Mouse (Mus musculus): Measurements from ENCODE around the gene Crybb2. TPM values are rescaled to one million over a fixed set of nuclear protein-coding genes. Genes with fewer than 3 reads are reported as not detected.

Crybb2 gene
- total RNA-seq, 1 experiment from 2014 or later: not detected

DNA sequence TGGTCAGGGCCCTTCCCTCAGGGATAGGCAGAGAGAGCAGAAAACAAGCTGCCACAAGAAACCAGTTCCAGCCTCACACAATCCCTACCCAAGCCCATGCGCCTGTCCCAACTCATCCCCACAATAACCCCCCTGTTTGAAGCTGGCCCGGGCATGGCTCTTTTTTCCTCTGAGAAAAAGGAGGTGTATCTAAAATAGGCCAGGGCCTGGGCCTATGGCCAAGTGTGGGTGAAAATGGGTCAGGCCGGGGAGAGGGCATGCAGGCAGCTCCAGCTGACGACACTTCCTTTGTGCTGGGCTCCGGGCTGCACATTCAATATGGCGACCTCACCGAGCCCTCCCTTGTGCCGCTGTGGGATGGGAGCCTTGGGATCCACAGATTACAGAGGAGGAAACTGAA lies 26.4 kb downstream of the Crybb2 start:
- ATAC-seq (replicated peaks; ENCODE audit: insufficient number of reproducible peaks, low FRiP score, low TSS enrichment, poor library complexity, severe bottlenecking): no peak

DNA sequence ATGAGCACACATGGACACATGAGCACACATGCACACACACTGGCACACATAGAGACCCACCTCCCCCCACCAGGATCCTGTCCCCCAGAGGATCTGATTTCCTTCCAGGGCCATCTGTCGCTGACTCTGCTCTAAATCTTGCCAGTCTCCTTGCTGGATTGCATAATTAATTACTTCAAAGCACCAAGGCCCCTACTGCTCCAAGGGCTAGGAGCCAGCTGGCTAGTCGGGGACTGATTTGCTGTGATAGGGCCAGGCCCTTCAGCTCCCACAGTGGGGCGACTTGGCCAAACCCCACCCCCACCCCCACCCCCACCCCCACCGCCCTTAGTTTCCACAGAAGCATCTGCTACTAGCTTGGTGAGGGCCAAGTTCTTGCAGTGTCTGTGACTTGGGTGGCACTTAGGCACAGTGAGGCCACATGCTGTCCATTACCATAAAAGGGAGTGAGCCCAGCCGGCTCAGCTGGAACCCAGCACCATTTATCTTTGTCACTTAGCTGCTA lies 28.3 kb downstream of the Crybb2 start:
- ATAC-seq (replicated peaks; ENCODE audit: insufficient number of reproducible peaks, low FRiP score, low TSS enrichment, poor library complexity, severe bottlenecking): no peak

DNA sequence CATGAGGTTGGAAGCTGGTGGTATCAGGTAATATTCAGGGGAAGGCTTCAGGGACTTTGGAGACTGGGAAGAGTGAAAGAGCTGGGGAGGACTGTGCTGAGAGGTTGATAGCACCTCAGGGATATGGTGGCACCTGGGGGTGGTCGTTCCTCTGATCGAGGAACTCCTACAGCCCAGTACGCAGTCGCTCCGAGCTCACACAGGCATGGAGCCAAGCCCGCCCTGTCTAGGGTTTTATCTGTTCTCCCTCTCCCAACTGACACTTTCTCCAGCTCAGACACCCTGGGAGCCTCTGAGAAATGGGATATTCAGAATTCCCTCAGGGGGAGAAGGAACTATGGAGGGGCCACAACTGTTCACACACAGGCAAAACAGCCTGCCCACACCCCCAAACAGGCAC lies 29.1 kb downstream of the Crybb2 start:
- ATAC-seq (replicated peaks; ENCODE audit: insufficient number of reproducible peaks, low FRiP score, low TSS enrichment, poor library complexity, severe bottlenecking): no peak

DNA sequence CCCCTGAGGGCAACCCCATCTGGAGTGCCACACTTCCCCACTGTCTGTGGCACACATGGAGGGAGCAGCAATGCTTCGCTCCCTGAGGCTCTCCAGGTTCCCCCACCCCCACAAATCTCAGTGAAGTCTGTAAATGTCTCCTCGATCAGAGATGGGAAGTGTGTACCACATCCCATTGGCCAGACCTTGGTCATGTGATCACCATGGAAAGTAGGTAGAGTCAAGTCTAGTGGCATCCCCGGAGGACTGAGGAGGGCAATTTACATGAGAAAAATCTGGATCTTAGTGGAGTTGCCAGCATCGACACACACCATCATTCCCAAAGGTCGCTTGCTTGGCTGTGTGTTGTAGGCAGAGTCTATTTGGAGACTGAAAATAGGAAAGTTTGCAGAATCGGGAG lies 31.3 kb downstream of the Crybb2 start:
- ATAC-seq (replicated peaks; ENCODE audit: insufficient number of reproducible peaks, low FRiP score, low TSS enrichment, poor library complexity, severe bottlenecking): no peak

DNA sequence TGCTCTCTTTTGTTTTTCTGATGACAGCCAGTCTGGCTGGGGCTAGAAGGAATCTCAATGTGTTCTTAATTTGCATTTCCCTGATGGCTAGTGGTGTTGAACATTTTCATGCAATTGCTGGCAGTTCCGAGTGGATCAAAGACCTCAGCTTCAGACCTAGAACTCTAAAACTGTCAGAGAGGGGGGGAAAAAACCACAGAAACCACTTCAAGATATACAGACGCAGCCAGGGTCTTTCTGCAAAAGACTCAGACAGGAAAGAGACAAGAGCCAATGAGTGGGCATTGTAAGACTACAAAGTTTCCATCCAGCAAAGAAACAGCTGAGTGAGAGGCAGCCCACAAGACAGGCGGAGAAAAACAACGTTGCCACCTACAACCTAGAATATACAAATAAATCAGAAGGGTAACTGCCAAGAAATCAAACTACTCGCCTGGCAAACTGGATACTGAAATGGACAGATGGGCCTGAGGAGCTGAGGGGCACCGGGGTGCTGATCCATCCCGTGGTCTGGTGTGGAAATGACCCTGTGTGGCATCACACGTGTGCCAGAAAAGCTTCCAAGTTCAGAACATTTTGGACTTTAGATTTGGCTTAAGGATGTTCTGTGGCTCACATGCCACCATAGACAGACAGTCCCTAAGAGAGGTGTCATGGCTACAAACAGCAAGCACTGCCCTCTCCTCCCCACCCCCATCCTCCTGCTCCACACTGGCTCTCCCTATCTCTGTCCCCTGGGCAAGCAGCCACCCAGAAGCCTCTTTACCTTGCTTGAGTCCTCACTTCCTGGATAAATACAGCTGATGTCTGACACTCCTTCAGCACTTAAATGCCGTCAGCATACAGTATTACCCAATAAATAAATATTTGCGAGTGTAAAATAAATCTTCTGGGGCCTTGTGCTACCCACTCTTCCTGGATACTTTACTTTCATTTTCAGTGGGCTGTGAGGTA lies 34.5 kb downstream of the Crybb2 start:
- ATAC-seq (replicated peaks; ENCODE audit: insufficient number of reproducible peaks, low FRiP score, low TSS enrichment, poor library complexity, severe bottlenecking): no peak; the same call in 1 of the 2 replicates

DNA sequence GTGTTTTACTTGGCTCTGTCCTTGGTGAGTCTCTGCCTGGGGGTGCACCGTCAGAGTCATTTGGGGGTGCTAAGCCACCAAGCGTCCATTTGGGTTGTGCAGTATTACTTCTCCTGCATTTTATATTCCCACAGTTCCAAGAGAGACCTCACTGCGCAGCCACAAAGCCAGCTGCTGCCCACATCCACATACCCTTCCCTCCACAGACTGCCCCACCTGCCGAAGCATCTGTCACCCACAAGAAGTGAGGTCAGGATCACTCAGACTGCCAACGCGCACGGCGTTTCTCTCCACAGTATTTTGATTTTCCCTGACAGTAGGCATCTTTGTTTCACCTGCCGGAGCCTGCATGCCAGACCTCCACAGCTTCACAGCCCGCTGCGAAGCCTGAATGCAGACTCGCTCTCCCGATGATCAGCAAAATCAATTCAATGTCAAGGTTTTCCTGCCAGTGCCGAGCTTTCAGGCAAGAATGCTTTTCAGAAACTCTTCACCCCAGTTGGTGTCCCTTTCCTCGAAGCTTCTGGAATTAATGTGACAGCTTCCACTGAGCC lies 38.6 kb downstream of the Crybb2 start:
- ATAC-seq (replicated peaks; ENCODE audit: insufficient number of reproducible peaks, low FRiP score, low TSS enrichment, poor library complexity, severe bottlenecking): no peak

DNA sequence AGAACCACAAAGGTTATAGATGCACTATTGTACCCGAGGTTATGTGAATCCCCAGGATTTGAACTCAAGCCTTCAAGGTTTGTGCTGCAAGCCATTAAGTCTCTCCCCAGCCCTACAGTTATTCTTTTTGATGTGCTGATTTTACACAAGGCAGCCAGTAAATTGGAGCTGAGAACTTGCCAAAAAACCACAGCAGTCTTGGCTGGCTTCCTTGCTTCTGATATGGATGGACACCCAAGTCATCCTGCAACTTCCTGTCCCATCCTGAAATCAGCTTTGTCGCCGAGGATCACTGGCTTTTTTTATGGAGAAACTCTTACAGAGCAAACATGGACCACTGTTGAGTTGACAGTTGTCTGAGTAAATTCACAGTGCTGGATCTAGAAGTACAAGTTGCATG lies 39.8 kb downstream of the Crybb2 start:
- no peak for ATAC-seq (replicated peaks; ENCODE audit: insufficient number of reproducible peaks, low FRiP score, low TSS enrichment, poor library complexity, severe bottlenecking)

DNA sequence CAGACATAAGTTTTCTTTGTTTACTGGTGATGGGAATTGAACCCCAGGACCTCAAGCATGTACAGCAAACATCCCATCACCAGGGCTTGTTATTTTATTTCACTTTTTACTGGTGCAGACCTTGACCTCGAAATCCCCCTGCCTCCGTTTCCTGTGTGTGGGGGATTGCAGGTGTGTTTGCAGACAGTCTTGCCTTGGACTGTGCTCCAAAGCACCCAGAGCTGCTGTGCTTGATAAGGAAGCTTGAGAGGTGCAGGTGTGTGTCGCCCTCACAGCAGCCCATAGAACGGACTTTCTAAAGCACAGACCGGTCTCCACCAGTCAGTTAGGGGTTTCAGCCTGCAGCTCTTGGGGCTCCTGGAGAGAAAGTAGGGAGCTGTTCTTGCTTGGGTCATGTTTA lies 43.2 kb downstream of the Crybb2 start:
- no peak for ATAC-seq (replicated peaks; ENCODE audit: insufficient number of reproducible peaks, low FRiP score, low TSS enrichment, poor library complexity, severe bottlenecking)

DNA sequence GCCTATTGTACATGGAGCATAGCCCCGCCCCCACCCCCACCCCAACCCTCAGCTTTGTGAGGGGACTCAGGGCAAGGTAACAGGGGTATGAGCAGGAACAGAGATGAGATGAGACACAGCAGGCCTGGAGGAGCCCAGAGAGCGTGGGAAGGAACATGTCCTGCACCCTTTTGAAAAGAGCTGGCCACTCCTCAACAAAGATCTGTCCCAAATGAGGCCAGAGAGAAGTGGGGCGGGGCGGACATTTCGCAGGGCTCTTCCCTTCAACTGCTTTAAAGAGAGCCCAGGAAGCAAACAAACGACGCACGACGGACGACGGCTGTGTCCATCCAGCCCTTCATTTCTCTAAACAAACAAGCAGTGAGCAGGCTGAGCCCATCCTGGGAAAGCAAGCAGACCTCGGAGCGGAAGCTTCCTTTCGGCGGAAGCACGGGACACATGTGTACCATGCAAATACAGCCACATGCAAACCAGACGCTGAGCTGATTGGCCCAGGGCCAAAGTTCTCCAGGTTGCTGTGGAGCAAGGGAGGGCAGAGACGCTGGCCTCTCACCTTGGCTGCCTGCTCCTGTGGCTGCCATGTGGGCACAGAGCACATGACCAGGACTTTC lies 45.7 kb downstream of the Crybb2 start:
- peak; percentile 34; the same call in 1 of the 2 replicates for ATAC-seq (replicated peaks; ENCODE audit: insufficient number of reproducible peaks, low FRiP score, low TSS enrichment, poor library complexity, severe bottlenecking)

DNA sequence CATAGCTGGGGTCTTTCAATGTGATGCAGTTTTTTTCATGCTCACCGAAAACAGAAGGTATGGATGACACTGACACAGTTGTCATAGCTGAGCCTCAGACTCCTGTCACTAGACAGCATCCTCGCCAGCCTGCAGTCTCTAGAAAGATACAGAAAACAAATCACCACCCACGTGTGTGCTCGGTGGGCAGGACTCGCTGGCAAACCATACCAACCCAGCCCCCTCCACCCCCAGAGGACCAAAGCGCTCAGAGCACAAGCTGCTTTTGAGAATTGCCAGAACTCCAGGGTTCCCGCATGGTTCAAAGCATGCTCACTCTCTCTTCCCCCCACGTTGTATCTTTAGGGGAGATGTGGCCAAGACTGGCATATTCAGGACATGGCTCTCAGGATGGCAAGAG lies 51.7 kb downstream of the Crybb2 start:
- no peak for ATAC-seq (replicated peaks; ENCODE audit: insufficient number of reproducible peaks, low FRiP score, low TSS enrichment, poor library complexity, severe bottlenecking)

DNA sequence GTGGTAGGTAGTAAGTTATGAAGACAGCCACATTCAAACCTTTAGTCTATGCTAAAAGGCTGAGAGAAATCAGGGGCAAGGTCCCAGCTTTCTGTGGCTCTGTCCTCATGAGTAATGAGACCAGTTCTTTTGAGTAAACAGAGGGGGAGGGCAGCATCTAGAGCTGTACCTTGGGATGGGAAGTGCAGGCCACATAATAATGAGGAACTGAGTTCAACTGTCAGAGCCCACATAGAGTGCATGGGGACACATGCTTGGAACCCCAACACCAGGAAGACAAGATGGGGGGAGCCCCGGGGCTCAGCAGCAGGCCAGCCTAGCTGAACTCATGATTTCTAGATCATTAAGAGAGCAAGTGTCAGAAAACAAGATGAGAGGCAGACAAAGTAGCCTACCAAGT lies 52.9 kb downstream of the Crybb2 start:
- ATAC-seq (replicated peaks; ENCODE audit: insufficient number of reproducible peaks, low FRiP score, low TSS enrichment, poor library complexity, severe bottlenecking): peak; percentile 45; the same call in 1 of the 2 replicates

DNA sequence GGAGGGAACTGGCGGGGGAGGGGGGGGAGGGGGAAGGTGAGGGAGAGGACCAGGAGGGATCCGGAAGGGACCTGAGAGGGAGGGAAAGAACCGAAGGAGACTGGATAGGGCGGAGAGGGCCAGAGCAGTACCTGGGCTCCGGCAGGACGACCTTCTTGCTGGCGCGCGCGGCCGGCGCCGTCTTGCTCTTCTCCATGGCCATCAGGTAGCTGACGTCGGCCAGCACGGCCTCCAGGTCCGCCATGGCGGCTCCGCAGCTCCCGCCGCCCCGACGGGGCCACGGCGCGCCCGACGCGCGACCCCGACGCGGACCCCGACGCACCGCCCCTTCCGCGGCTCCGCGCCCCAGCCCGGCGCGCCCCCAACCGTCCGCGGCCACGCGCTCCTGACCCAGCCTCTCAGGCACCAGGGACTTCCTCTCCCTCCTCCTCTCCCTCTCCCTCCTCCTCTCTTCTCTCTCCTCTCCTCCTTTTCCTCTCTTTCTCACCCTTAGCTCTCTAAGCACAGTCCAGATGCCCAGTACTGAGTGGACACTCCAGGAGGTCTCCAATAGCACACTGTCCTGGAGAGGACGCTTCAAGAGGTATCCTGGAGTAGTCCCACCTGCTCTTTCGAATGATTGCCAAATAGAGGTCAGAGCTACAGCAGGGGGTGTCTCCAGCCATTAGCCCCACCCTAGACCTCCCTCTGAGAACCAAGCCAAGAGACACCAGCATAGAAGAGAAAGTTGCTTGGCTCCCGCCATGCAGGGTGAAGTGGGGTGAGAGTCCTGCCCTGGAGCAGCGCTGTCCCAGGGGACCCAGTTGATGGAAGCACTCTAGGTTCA lies 54.5 kb downstream of the Crybb2 start, which contains the start of gene Grk3:
Gene Grk3 (minus strand): TSS at position 556 of the 826 bp plus-strand sequence.
- ATAC-seq (replicated peaks; ENCODE audit: insufficient number of reproducible peaks, low FRiP score, low TSS enrichment, poor library complexity, severe bottlenecking): peak; percentile 27

DNA sequence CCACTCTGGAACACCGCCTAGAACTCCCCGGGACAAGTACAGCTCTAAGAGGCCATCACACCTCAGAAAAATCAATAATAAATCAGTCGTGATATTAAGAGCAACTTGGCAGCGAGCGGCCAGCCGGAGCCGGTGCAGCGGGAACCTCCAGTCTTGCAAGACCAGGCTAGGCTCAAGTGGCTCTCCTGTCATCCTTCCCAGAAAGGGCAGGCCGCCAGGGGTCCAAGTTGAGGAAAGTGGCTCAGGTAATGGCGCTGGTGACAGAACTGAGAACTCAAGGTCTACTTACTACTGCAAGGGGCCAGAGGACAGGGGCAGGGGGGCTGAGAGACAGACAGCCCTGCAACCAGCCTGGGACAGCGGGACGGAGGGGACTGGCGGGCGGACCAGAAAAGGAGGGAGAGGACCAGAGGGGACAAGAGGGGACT lies 55.1 kb downstream of the Crybb2 start:
- ATAC-seq (replicated peaks; ENCODE audit: insufficient number of reproducible peaks, low FRiP score, low TSS enrichment, poor library complexity, severe bottlenecking): no peak

DNA sequence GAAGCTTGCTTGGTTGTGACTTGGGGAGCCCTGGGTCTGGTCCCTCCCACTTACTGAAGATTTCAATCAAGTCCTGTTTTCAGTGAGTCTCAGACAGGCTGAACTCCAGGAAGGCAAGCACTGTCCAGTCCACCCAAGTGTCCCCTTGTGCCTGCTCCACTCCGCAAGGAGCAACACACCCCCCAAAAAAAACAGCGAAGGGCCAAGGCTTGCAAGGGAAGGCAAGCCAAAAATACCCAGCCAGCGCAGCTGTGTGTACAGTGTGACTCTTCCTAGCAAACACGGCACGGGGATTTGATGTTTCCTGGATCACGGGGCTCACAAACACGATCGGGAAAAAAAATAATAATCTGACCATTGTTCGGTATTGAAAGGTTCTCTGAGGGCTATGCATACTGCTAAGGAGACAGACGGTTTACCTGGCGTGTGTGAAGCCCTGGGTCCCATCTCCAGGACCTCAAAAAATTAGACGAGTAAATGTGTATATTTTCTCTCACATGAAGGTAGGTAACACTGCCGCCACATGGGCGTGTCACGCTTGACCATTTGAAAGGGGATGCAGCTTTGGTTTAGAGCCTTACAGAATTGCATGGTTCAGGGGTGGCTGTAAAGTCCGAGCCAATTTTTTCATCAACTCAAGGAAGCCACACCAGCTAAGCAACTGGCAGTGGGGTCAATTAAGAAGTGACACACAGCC lies 55.7 kb downstream of the Crybb2 start:
- no peak for ATAC-seq (replicated peaks; ENCODE audit: insufficient number of reproducible peaks, low FRiP score, low TSS enrichment, poor library complexity, severe bottlenecking)

DNA sequence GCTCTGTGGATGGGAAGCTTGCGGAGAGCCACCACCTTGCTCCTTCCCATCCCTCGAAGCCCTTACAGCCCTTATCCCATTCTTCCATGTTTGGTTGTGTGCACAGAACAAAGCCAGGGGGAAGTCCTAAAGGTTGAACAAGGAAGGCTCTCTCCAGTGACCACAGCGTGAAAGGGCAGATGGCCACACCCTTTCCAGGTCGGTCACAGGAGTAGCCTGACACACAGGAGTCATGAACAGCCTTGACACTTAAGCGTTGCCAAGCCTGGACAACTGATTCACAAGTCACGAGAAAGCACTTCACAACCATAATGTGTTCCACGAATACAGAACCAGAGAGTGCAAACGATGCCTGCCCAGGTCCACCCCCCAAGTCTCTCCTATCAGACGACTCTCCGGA lies 58.0 kb downstream of the Crybb2 start:
- ATAC-seq (replicated peaks; ENCODE audit: insufficient number of reproducible peaks, low FRiP score, low TSS enrichment, poor library complexity, severe bottlenecking): peak; percentile 9

DNA sequence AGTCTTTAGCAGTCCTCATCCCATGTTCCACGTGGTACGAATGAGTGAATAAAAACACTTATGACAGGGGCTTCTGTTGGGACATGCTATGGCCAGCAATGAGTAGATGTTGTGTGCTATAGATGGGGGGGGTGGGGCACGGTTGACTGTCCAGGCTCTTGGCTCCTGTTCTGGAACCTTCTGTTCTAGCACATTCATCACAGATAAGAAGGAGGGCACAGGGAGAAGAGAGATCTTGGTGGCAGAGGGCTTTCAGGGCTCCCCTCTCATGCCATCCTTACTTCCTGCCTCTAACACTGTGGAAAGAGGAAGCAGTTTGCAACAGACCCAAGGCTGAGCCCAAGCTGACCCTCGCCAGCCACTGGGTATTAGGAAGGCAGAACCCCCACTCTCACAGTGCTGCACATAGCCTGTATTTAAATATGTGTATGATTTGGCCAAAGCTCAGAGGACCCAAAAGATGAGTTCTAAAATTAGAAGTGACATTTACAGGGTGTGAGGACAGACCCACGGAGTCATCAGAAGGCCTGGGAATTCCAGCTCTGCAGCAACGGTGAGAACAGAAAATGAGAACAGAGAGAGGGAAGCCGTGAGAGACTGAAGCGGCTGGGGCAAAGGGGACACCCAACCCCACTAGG lies 60.6 kb downstream of the Crybb2 start:
- ATAC-seq (replicated peaks; ENCODE audit: insufficient number of reproducible peaks, low FRiP score, low TSS enrichment, poor library complexity, severe bottlenecking): peak; percentile 70

DNA sequence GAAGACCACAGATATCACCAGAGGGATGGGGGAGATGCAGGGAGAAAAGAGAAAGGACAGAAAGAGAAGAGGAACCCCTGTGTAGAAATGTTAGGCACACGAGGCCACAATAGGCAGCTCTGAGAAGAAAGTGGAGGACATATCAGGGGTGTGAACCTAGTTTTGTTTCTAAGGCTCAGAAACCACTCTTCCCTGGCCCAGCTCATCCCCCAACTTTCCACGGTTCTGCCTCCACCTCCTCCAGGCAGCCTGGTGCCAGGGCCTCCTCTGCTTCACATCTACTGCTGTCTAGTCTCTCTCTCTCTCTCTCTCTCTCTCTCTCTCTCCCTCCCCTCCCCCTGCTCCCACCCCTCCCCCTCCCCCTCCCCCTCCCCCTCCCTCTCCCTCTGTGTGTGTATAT lies 61.4 kb downstream of the Crybb2 start:
- ATAC-seq (replicated peaks; ENCODE audit: insufficient number of reproducible peaks, low FRiP score, low TSS enrichment, poor library complexity, severe bottlenecking): no peak
